ENCODE assay signal across 9 mouse cellular contexts in genomic region chr7:63908496-63909285, GRCm38 (mm10). TPM values are rescaled to one million over a fixed set of nuclear protein-coding genes. Genes with fewer than 3 reads are reported as not detected.
DNase-seq lines count a peak whose midpoint lies in the region; ATAC-seq lines count a peak whose summit lies in the region.
"Had no signal": no experiment of that assay in that cellular context is flagged by ENCODE, and none has a peak within 500 bp of the region (broad histone marks: within the 10 kb centered on the region; RNA-seq: fewer than 3 reads in every experiment).

No protein-coding gene starts in this region.

- DNase-seq in heart, adult 8-10 months (ENCODE audit: low spot score): no peak
- DNase-seq in Muller cell, postnatal 12 days (ENCODE audit: inconsistent ontology term): peak; percentile 67
- no peak for DNase-seq in midbrain, embryonic 14.5 days
- DNase-seq in adrenal gland, adult 2 months: no peak
- DNase-seq in adrenal gland, adult 18-20 months (ENCODE audit: low spot score in 2 of 2): no peak
- no peak for DNase-seq in left cerebral cortex, postnatal 14 days (ENCODE audit: low spot score in 2 of 2)
- DNase-seq: kidney, postnatal 10 days had no signal

- no peaks in the 10 kb centered on the region for H3K36me3 ChIP-seq in heart, embryonic 15.5 days
- no peaks in the 10 kb centered on the region for H3K36me3 ChIP-seq in heart, embryonic 16.5 days (ENCODE audit: control insufficient read depth, insufficient read depth)
- H3K36me3 ChIP-seq in midbrain, embryonic 14.5 days (ENCODE audit: control insufficient read depth, insufficient read depth, low read length): no peaks in the 10 kb centered on the region

- H3K4me3 ChIP-seq in heart, embryonic 15.5 days: no peak overlapping the region
- H3K4me3 ChIP-seq in heart, embryonic 16.5 days (ENCODE audit: low read length): no peak overlapping the region; the same call in 1 of the 2 replicates
- no peak overlapping the region for H3K4me3 ChIP-seq in midbrain, embryonic 14.5 days (replicated peaks; ENCODE audit: low read depth, low read length)

- peak overlapping the region; percentile 60 for H3K27ac ChIP-seq in heart, embryonic 15.5 days
- peak overlapping the region; percentile 72 for H3K27ac ChIP-seq in heart, embryonic 16.5 days (ENCODE audit: low read length)
- peak overlapping the region; percentile 41 for H3K27ac ChIP-seq in midbrain, embryonic 14.5 days (replicated peaks; ENCODE audit: low read depth, low read length)

- H3K9me3 ChIP-seq in heart, embryonic 15.5 days (replicated peaks): no peaks in the 10 kb centered on the region
- H3K9me3 ChIP-seq in heart, embryonic 16.5 days (replicated peaks; ENCODE audit: control insufficient read depth, low read length): no peaks in the 10 kb centered on the region
- no peaks in the 10 kb centered on the region for H3K9me3 ChIP-seq in midbrain, embryonic 14.5 days (ENCODE audit: control insufficient read depth, low read length)

- no peak for ATAC-seq in heart, embryonic 15.5 days (replicated peaks; ENCODE audit: insufficient number of reproducible peaks, insufficient read depth, low FRiP score, low read depth)
- ATAC-seq in heart, embryonic 16.5 days (replicated peaks; ENCODE audit: extremely low read depth, insufficient read depth, low FRiP score): no peak
- no peak for ATAC-seq in midbrain, embryonic 14.5 days (ENCODE audit: low FRiP score, low TSS enrichment)

- intact Hi-C loops in left cerebral cortex, postnatal 14 days (cut with DNase I): no loop called here

- peaks cover 66% of the 10 kb centered on the region for H3K4me1 ChIP-seq in heart, embryonic 15.5 days (replicated peaks)
- peaks cover 66% of the 10 kb centered on the region for H3K4me1 ChIP-seq in heart, embryonic 16.5 days (ENCODE audit: control insufficient read depth, insufficient read depth, low read length)
- H3K4me1 ChIP-seq in midbrain, embryonic 14.5 days (ENCODE audit: control insufficient read depth, insufficient read depth, low read length): peaks cover 26% of the 10 kb centered on the region

- H3K9ac ChIP-seq in heart, embryonic 15.5 days: no peak overlapping the region
- H3K9ac ChIP-seq in heart, embryonic 16.5 days (ENCODE audit: low read length): 0 out of 2 replicates have a peak overlapping the region, but pooled peaks have one; percentile 36
- no peak overlapping the region for H3K9ac ChIP-seq in midbrain, embryonic 14.5 days (replicated peaks; ENCODE audit: low read length)

- H3K4me2 ChIP-seq in heart, embryonic 15.5 days: no peak overlapping the region
- H3K4me2 ChIP-seq in heart, embryonic 16.5 days (ENCODE audit: low read depth, low read length): peak overlapping the region; percentile 31
- H3K4me2 ChIP-seq in midbrain, embryonic 14.5 days (ENCODE audit: low read length): no peak overlapping the region

- 26% methylated on average over 9 of the region's 11 CpGs for WGBS in heart, embryonic 15.5 days
- WGBS in heart, embryonic 16.5 days: 32% methylated on average over 10 of the region's 11 CpGs
- 43% methylated on average over 10 of the region's 11 CpGs for WGBS in midbrain, embryonic 14.5 days

- no peaks in the 10 kb centered on the region for H3K27me3 ChIP-seq in heart, embryonic 15.5 days
- H3K27me3 ChIP-seq in heart, embryonic 16.5 days (ENCODE audit: control insufficient read depth, insufficient read depth, low read length): no peaks in the 10 kb centered on the region
- no peaks in the 10 kb centered on the region for H3K27me3 ChIP-seq in midbrain, embryonic 14.5 days (ENCODE audit: control insufficient read depth, insufficient read depth, low read length)

RNA-seq across cellular contexts. Expression of gene E030018B13Rik, which starts 8.0 kb away (rescaled TPM):
- 0.14 and 0.20 TPM in 2 replicates for polyA plus RNA-seq in heart, embryonic 15.5 days (2015; fragmentation: Nextera tagmentation; extraction: Ambion mirVana)
- not detected for total RNA-seq in heart, adult 8-10 months (2022)
- 0.18 TPM in 1 of 2 replicates, not detected in the other for polyA plus RNA-seq in heart, embryonic 16.5 days (2015; fragmentation: Nextera tagmentation; extraction: Ambion mirVana)
- not detected in 2 replicates for polyA plus RNA-seq in midbrain, embryonic 14.5 days (2014; fragmentation: Nextera tagmentation; extraction: Ambion mirVana)
- not detected for total RNA-seq in adrenal gland, adult 2 months (2021)
- not detected in 2 replicates for polyA plus RNA-seq in adrenal gland, adult 2 months (2012; rRNA removed)
- total RNA-seq in adrenal gland, adult 18-20 months (2021): not detected
- total RNA-seq in left cerebral cortex, postnatal 14 days (2021): not detected

RNA-seq across cellular contexts. Expression of gene Klf13, which starts 30.0 kb away (rescaled TPM):
- 23.4 and 25.6 TPM in 2 replicates for polyA plus RNA-seq in heart, embryonic 15.5 days (2015; fragmentation: Nextera tagmentation; extraction: Ambion mirVana)
- 10 to 100 TPM; 39.6 to 53.1 (median 47.7) TPM for total RNA-seq in heart, adult 8-10 months (2022)
- polyA plus RNA-seq in heart, embryonic 16.5 days (2015; fragmentation: Nextera tagmentation; extraction: Ambion mirVana): 24.2 and 26.7 TPM in 2 replicates
- polyA plus RNA-seq in midbrain, embryonic 14.5 days (2014; fragmentation: Nextera tagmentation; extraction: Ambion mirVana): 20.5 and 24.9 TPM in 2 replicates
- total RNA-seq in adrenal gland, adult 2 months (2021): 10 to 100 TPM; 67.0 to 77.8 TPM
- polyA plus RNA-seq in adrenal gland, adult 2 months (2012; rRNA removed): 69.2 and 87.7 TPM in 2 replicates
- 10 to 100 TPM; 52.5 to 58.4 TPM for total RNA-seq in adrenal gland, adult 18-20 months (2021)
- total RNA-seq in left cerebral cortex, postnatal 14 days (2021): 100 to 1,000 TPM; 168 to 175 TPM
